Mouse (Mus musculus): ENCODE data around the gene Oprd1. TPM values are rescaled to one million over a fixed set of nuclear protein-coding genes. Genes with fewer than 3 reads are reported as not detected.

Gene Oprd1
- polyA plus RNA-seq, 1 experiment: 0.60 TPM

GRCm38 (mm10) chr4:132062289-132062688 is 82.0 kb downstream of the Oprd1 start:
- Histone ChIP-seq H3K36me3 (ENCODE audit: control insufficient read depth, insufficient read depth, low read length) (no peaks in the 10 kb centered on the region), H3K4me3 (ENCODE audit: low read depth, low read length) (no peak overlapping the region), H3K27ac (ENCODE audit: insufficient read depth, low read depth, low read length) (no peak overlapping the region), H3K4me1 (ENCODE audit: control insufficient read depth, insufficient read depth, insufficient read length, low read length) (peaks cover 31% of the 10 kb centered on the region; the same call in 1 of the 2 replicates), H3K27me3 (ENCODE audit: control insufficient read depth, insufficient read depth, low read length) (no peaks in the 10 kb centered on the region)
- 70% methylated on average over 8 of the region's 8 CpGs for WGBS
- TF ChIP-seq CTCF (IDR thresholded peaks at IDR 0.05; ENCODE audit: extremely low read depth, insufficient read length, insufficient replicate concordance, low read depth, low read length) (no peak), POLR2A (IDR thresholded peaks at IDR 0.05; ENCODE audit: low read depth, low read length) (no peak)

Other genes starting within 250 kb of the Oprd1 start
- gene Tmem200b, start 222.7 kb downstream of the Oprd1 start, polyA plus RNA-seq (2012; rRNA removed): 9.1 and 10.4 TPM in 2 replicates
- 0.06 TPM in 2 replicates for gene Gm10300, start 69.8 kb downstream of the Oprd1 start, polyA plus RNA-seq (2012; rRNA removed)
- gene Epb41, start 69.2 kb downstream of the Oprd1 start, polyA plus RNA-seq (2012; rRNA removed): 11.1 and 15.7 TPM in 2 replicates
- gene Ythdf2, start 67.8 kb upstream of the Oprd1 start, polyA plus RNA-seq (2012; rRNA removed): 7.0 and 14.5 TPM in 2 replicates
- 6.8 and 13.5 TPM in 2 replicates for gene Gmeb1, start 117.1 kb upstream of the Oprd1 start, polyA plus RNA-seq (2012; rRNA removed)
- gene Taf12, start 129.9 kb upstream of the Oprd1 start, polyA plus RNA-seq (2012; rRNA removed): 1.3 and 4.5 TPM in 2 replicates
- 0.70 and 0.98 TPM in 2 replicates for gene Rab42, start 158.9 kb upstream of the Oprd1 start, polyA plus RNA-seq (2012; rRNA removed)
- 20.7 and 24.1 TPM in 2 replicates for gene Trnau1ap, start 185.1 kb upstream of the Oprd1 start, polyA plus RNA-seq (2012; rRNA removed)
- gene Rcc1, start 209.1 kb upstream of the Oprd1 start, polyA plus RNA-seq (2012; rRNA removed): 5.2 and 9.6 TPM in 2 replicates